15 mouse cellular contexts compared by ENCODE assay signal in genomic region chr4:148001866-148002265, GRCm38 (mm10). TPM values are rescaled to one million over a fixed set of nuclear protein-coding genes. Genes with fewer than 3 reads are reported as not detected.
A peak's percentile ranks its signal among the peaks of the same experiment; 100 is the strongest.
DNase-seq lines count a peak whose midpoint lies in the region; ATAC-seq and TF ChIP-seq lines count a peak whose summit lies in the region.
"Had no signal": no experiment of that assay in that cellular context is flagged by ENCODE, and none has a peak within 500 bp of the region (broad histone marks: within the 10 kb centered on the region; RNA-seq: fewer than 3 reads in every experiment).

No protein-coding gene starts in this region.

- no peaks in the 10 kb centered on the region for H3K27me3 ChIP-seq in heart, embryonic 16.5 days (ENCODE audit: control insufficient read depth, insufficient read depth, low read length)
- no peaks in the 10 kb centered on the region for H3K27me3 ChIP-seq in midbrain, embryonic 12.5 days

- H3K9me3 ChIP-seq in heart, embryonic 16.5 days (replicated peaks; ENCODE audit: control insufficient read depth, low read length) = no peaks in the 10 kb centered on the region
- H3K9me3 ChIP-seq in ES-E14 (ENCODE audit: control insufficient read depth, insufficient read depth, low read depth, low read length) = no peaks in the 10 kb centered on the region
- no peaks in the 10 kb centered on the region for H3K9me3 ChIP-seq in midbrain, embryonic 12.5 days
- H3K9me3 ChIP-seq: liver, embryonic 12.5 days had no signal

- peaks cover 11% of the 10 kb centered on the region for H3K4me1 ChIP-seq in heart, embryonic 16.5 days (ENCODE audit: control insufficient read depth, insufficient read depth, low read length)
- H3K4me1 ChIP-seq in ES-E14 (ENCODE audit: control insufficient read depth in 2 of 2, insufficient read depth in 2 of 2, low read length in 2 of 2, poor library complexity in 1 of 2) = peaks cover 3 to 7% of the 10 kb centered on the region in 2 experiments; a peak in 3 of 4 replicates
- peaks cover 17% of the 10 kb centered on the region; the same call in 1 of the 2 replicates for H3K4me1 ChIP-seq in midbrain, embryonic 12.5 days
- H3K4me1 ChIP-seq: liver, embryonic 12.5 days had no signal

- H3K4me3 ChIP-seq in heart, embryonic 16.5 days (ENCODE audit: low read length) = peak overlapping the region; percentile 26; the same call in 1 of the 2 replicates
- no peak overlapping the region for H3K4me3 ChIP-seq in ES-E14 (ENCODE audit: insufficient read depth in 1 of 2, low read depth in 1 of 2, low read length in 2 of 2, poor library complexity in 1 of 2, severe bottlenecking in 1 of 2)
- no peak overlapping the region for H3K4me3 ChIP-seq in midbrain, embryonic 12.5 days
- H3K4me3 ChIP-seq: left cerebral cortex, adult 2 months; liver, embryonic 12.5 days had no signal

- no peak overlapping the region for H3K9ac ChIP-seq in heart, embryonic 16.5 days (ENCODE audit: low read length)
- H3K9ac ChIP-seq in ES-E14 (ENCODE audit: insufficient read depth, low read depth, low read length, poor library complexity, severe bottlenecking) = no peak overlapping the region
- H3K9ac ChIP-seq in midbrain, embryonic 12.5 days (replicated peaks) = no peak overlapping the region
- H3K9ac ChIP-seq: liver, embryonic 12.5 days had no signal

- no peak overlapping the region for H3K27ac ChIP-seq in heart, embryonic 16.5 days (ENCODE audit: low read length)
- no peak overlapping the region for H3K27ac ChIP-seq in ES-E14 (ENCODE audit: insufficient read depth, low read depth, low read length, poor library complexity, severe bottlenecking)
- peak overlapping the region; percentile 59 for H3K27ac ChIP-seq in midbrain, embryonic 12.5 days (replicated peaks)
- H3K27ac ChIP-seq: left cerebral cortex, adult 2 months; liver, embryonic 12.5 days; macrophage had no signal

- H3K36me3 ChIP-seq in heart, embryonic 16.5 days (ENCODE audit: control insufficient read depth, insufficient read depth) = 0 out of 2 replicates have a peak, but pooled peaks cover 4% of the 10 kb centered on the region
- peaks cover 17% of the 10 kb centered on the region for H3K36me3 ChIP-seq in ES-E14 (ENCODE audit: control insufficient read depth, insufficient read depth, low read length, poor library complexity, severe bottlenecking)
- peaks cover 42% of the 10 kb centered on the region for H3K36me3 ChIP-seq in midbrain, embryonic 12.5 days

- ATAC-seq in heart, embryonic 16.5 days (replicated peaks; ENCODE audit: extremely low read depth, insufficient read depth, low FRiP score) = no peak
- ATAC-seq in midbrain, embryonic 12.5 days (ENCODE audit: low FRiP score, low read depth) = no peak
- ATAC-seq in frontal cortex, adult (ENCODE audit: low TSS enrichment) = no peak
- ATAC-seq: liver, embryonic 12.5 days had no signal

- in situ Hi-C loops in ES-E14 (cut with MboI; ENCODE audit: low sequenced_read_pairs in 2 of 2, unreplicated experiment in 2 of 2) = no loop called here

- 36% methylated on average over 8 of the region's 8 CpGs for whole genome bisulfite sequencing in heart, embryonic 16.5 days
- 48% methylated on average over 8 of the region's 8 CpGs for WGBS in midbrain, embryonic 12.5 days

- DNase-seq in heart, postnatal 4 days = no peak
- no peak for DNase-seq in ES-E14 (ENCODE audit: low read depth, low spot score)
- DNase-seq in embryo, embryonic 10.5 days (ENCODE audit: low spot score) = peak; percentile 38
- no peak for DNase-seq in gastrocnemius, postnatal 10 days
- DNase-seq in ovary, postnatal 14 days (ENCODE audit: low spot score) = no peak
- DNase-seq: spleen, adult 18-20 months had no signal

- 0 out of 2 replicates have a peak overlapping the region, but pooled peaks have one; percentile 1 for H3K4me2 ChIP-seq in heart, embryonic 16.5 days (ENCODE audit: low read depth, low read length)
- no peak overlapping the region for H3K4me2 ChIP-seq in midbrain, embryonic 12.5 days (replicated peaks)
- H3K4me2 ChIP-seq: liver, embryonic 12.5 days had no signal

TF ChIP-seq in ES-E14, 5 proteins besides CTCF, POLR2A, EP300 and RAD21:
- TF ChIP-seq ZNF384 (IDR thresholded peaks at IDR 0.05; ENCODE audit: low read depth, low read length) (0 out of 2 replicates have a peak, but pooled peaks have one; percentile 11), MAFK (IDR thresholded peaks at IDR 0.05; ENCODE audit: insufficient read depth, low read depth, low read length) (no peak)

RNA-seq across cellular contexts. Expression of gene Nppa, which starts 1.3 kb away (rescaled TPM):
- polyA plus RNA-seq in heart, embryonic 16.5 days (2015; fragmentation: Nextera tagmentation; extraction: Ambion mirVana) = 4,431 and 6,649 TPM in 2 replicates
- 1,000 to 10,000 TPM; 1,585 to 1,953 TPM for total RNA-seq in heart, postnatal 4 days (2021)
- 0.37 TPM in 1 of 2 replicates, not detected in the other for total RNA-seq in ES-E14 (2012; rRNA removed)
- polyA plus RNA-seq in midbrain, embryonic 12.5 days (2016; fragmentation: Nextera tagmentation; extraction: Ambion mirVana) = 1.0 and 2.8 TPM in 2 replicates
- total RNA-seq in gastrocnemius, postnatal 10 days (2021) = not detected
- total RNA-seq: adrenal gland, adult 18-20 months; left cerebral cortex, adult 2 months; neutrophil, adult 5-6 weeks had no signal
- polyA plus RNA-seq: macrophage; testis, adult 2 months had no signal

RNA-seq across cellular contexts. Expression of gene Nppb, which starts 16.3 kb away (rescaled TPM):
- polyA plus RNA-seq in heart, embryonic 16.5 days (2015; fragmentation: Nextera tagmentation; extraction: Ambion mirVana) = 159 and 197 TPM in 2 replicates
- 100 to 1,000 TPM; 736 to 787 TPM for total RNA-seq in heart, postnatal 4 days (2021)
- total RNA-seq in ES-E14 (2012; rRNA removed) = 0.95 and 3.8 TPM in 2 replicates
- not detected in 2 replicates for polyA plus RNA-seq in midbrain, embryonic 12.5 days (2016; fragmentation: Nextera tagmentation; extraction: Ambion mirVana)
- not detected for total RNA-seq in gastrocnemius, postnatal 10 days (2021)
- total RNA-seq: left cerebral cortex, adult 2 months; neutrophil, adult 5-6 weeks had no signal
- polyA plus RNA-seq: liver, embryonic 12.5 days; macrophage; testis, adult 2 months had no signal

RNA-seq across cellular contexts. Expression of gene Clcn6, which starts 36.8 kb away (rescaled TPM):
- polyA plus RNA-seq in heart, embryonic 16.5 days (2015; fragmentation: Nextera tagmentation; extraction: Ambion mirVana) = 6.8 and 7.1 TPM in 2 replicates
- 10 to 100 TPM; 15.8 to 16.3 TPM for total RNA-seq in heart, postnatal 4 days (2021)
- total RNA-seq in ES-E14 (2012; rRNA removed) = 32.5 and 49.1 TPM in 2 replicates
- polyA plus RNA-seq in midbrain, embryonic 12.5 days (2016; fragmentation: Nextera tagmentation; extraction: Ambion mirVana) = 26.9 and 29.7 TPM in 2 replicates
- 1 to 10 TPM; 7.1 to 8.5 TPM for total RNA-seq in gastrocnemius, postnatal 10 days (2021)

RNA-seq across cellular contexts. Expression of gene Mthfr, which starts 37.0 kb away (rescaled TPM):
- polyA plus RNA-seq in heart, embryonic 16.5 days (2015; fragmentation: Nextera tagmentation; extraction: Ambion mirVana) = 11.7 and 13.9 TPM in 2 replicates
- total RNA-seq in heart, postnatal 4 days (2021) = 10 to 100 TPM; 14.1 to 14.3 TPM
- 34.0 and 51.7 TPM in 2 replicates for total RNA-seq in ES-E14 (2012; rRNA removed)
- 44.5 and 44.8 TPM in 2 replicates for polyA plus RNA-seq in midbrain, embryonic 12.5 days (2016; fragmentation: Nextera tagmentation; extraction: Ambion mirVana)
- 10 to 100 TPM; 20.0 to 23.4 TPM for total RNA-seq in gastrocnemius, postnatal 10 days (2021)

Comparison
In these comparisons a context has a peak if more than half of its experiments do, and no peak if none do; other contexts are left out.
1. RNA of gene Nppa, which starts 1.3 kb away (total RNA-seq): 1,585 to 1,953 TPM in heart, postnatal 4 days; 0.37 TPM in ES-E14 and not detected in gastrocnemius, postnatal 10 days; every median in the first group is over 1,000 times any median in the second.
2. RNA of gene Nppb, which starts 16.3 kb away (total RNA-seq): 736 to 787 TPM in heart, postnatal 4 days; 0.95 to 3.8 TPM in ES-E14 and not detected in gastrocnemius, postnatal 10 days; every median in the first group is over 100 times any median in the second.